Mouse (Mus musculus): ENCODE results near the gene Mkln1. TPM values are rescaled to one million over a fixed set of nuclear protein-coding genes. Genes with fewer than 3 reads are reported as not detected.

The Mkln1 gene
- polyA plus RNA-seq, 1 experiment from 2014 or later, result 194 TPM

DNA sequence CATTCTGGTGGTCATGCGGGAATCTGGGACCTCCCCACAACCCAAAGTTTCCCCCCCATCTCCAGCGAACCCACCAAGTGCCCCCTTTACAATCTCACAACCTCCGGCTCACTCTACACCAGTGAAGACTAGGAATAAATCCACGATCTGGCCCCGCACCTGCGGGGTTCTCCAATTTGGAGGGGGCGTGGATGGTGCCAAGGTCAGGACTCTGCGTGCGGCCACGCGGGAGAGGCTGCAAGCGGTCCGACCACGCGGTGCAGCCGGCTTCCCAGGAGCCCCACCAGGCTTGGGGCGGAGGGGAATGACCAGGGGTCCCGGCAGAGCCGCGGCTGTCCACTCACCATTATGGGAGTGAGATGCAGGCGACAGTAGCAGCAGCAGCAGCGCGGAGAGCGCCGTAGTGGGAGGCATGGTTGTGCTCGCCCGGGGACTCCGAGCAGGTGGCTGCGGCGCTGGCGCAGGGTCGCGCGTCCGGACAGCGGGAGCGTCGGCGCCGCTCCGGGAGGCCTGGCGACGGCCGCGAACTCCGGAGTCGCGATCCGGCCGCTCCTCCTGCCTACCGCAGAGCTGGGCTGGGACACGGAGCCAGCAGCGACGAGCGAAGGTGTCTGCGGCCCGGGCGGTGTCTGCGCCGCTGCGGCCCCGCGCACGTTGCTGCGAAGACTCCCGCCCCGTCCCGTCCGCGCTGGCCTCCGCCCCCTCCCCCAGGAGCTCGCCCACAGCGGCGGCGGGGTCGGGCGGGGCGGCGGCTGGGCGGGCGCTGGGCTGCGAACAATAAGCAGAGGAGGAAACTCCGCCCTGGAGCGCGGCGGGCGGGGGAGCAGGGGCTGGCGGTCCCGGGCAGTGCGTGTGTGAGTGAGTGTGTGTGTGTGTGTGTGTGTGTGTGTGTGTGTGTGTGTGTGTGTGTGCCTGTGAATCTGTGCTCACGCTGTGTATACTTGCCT lies 165.0 kb downstream of the Mkln1 start, which contains the start of gene Podxl:
Gene Podxl, minus strand, starts transcription at position 747 of the 947 bp plus-strand sequence.
- H3K4me1 ChIP-seq, result peaks cover 31% of the 10 kb centered on the region
- H3K36me3 ChIP-seq, result no peaks in the 10 kb centered on the region
- WGBS, result under 1% methylated on average over 73 of the region's 91 CpGs
- H3K27ac ChIP-seq, result no peak within 1 kb of the TSS
- H3K9me3 ChIP-seq, result no peaks in the 10 kb centered on the region
- H3K9ac ChIP-seq, result peak within 1 kb of the TSS; percentile 64
- H3K4me2 ChIP-seq (replicated peaks), result peak within 1 kb of the TSS; percentile 91
- peak; percentile 83 for ATAC-seq (ENCODE audit: low FRiP score, low read depth)
- peaks cover 97% of the 10 kb centered on the region for H3K27me3 ChIP-seq
- peak within 1 kb of the TSS; percentile 61 for H3K4me3 ChIP-seq

DNA sequence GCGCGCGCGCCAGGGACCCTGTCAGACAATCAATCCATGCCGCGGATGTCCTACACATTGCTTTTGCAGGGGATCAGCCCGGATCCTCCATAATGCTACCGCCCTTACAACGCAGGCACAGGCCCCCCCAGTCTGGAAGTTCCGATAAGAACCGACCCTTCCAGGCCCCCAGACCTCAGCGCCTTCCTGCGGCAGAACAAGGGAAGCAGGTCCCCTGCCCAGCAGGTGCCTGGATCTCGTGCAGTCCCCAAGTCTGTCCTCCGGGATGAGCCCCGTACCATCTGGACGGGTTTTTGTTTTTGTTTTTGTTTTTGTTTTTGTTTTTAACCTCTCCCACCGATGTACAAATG lies 165.6 kb downstream of the Mkln1 start:
- under 1% methylated on average over 18 of the region's 18 CpGs for WGBS
- Histone ChIP-seq H3K9me3 (no peaks in the 10 kb centered on the region), H3K27ac (no peak overlapping the region), H3K4me1 (peaks cover 31% of the 10 kb centered on the region), H3K4me3 (peak overlapping the region; percentile 61), H3K9ac (peak overlapping the region; percentile 64; the same call in 1 of the 2 replicates), H3K36me3 (no peaks in the 10 kb centered on the region), H3K27me3 (peaks cover 98% of the 10 kb centered on the region), H3K4me2 (replicated peaks) (peak overlapping the region; percentile 91)
- ATAC-seq (ENCODE audit: low FRiP score, low read depth), result no peak

DNA sequence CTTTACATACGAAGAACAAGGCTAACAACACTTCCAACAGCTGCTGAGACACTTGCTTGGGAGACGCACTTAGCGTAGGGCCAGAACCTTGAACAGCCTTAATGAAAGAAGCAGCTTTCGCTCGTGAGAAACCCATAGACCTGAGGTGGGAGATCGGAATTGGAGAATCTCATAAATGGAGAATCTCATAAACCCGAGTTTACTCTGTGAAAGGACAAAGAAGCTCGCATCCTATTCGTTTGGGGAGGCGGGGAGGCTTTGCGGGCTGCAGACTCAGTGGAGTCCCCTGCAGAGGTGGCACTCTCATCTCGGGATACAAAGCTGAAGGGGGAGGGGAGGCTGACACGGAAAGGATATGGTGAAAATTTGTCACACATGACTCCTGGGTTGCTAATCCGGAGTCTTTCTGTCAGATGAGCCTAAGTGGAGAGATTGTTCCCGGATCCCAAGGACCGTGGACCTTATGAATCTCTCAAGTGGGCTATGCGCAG lies 166.4 kb downstream of the Mkln1 start:
- WGBS, result 2% methylated on average over 17 of the region's 17 CpGs
- Histone ChIP-seq H3K9ac (no peak overlapping the region), H3K4me2 (replicated peaks) (peak overlapping the region; percentile 91), H3K36me3 (no peaks in the 10 kb centered on the region), H3K27ac (no peak overlapping the region), H3K9me3 (no peaks in the 10 kb centered on the region), H3K4me1 (peaks cover 31% of the 10 kb centered on the region), H3K27me3 (peaks cover 98% of the 10 kb centered on the region), H3K4me3 (peak overlapping the region; percentile 20)
- ATAC-seq (ENCODE audit: low FRiP score, low read depth), result no peak

Other genes with a start within 250 kb of the Mkln1 start
- 6.5 and 7.4 TPM in 2 replicates for gene Podxl, start 165.2 kb downstream of the Mkln1 start, polyA plus RNA-seq (2015; fragmentation: Nextera tagmentation; extraction: Ambion mirVana)

Measured in limb, embryonic 13.5 days (tissue).